Mouse (Mus musculus) gonadal fat pad, adult 2 months (tissue): Measurements from ENCODE around the gene Tubb5. TPM values are rescaled to one million over a fixed set of nuclear protein-coding genes. Genes with fewer than 3 reads are reported as not detected.
"Not testable (repeated sequence)": the region's sequence is repeated elsewhere in the genome, so short reads cannot be mapped to it uniquely, and the experiment has no call there.

Experiments used
- DNase-seq: peaks from one replicate; pipeline ENCODE4 v3.0.0-alpha.2; 2012; ENCODE audit warnings: low read depth
- polyA plus RNA-seq: library from polyadenylated mRNA; depleted of rRNA; stranded (reverse); fragments of >200 nt; gene quantifications from 2 replicates; pipeline ENCODE4 v1.2.3, GENCODE M21; 2012

Tubb5 gene
- polyA plus RNA-seq, 1 experiment = 297 TPM

GRCm38 (mm10) chr17:35860831-35861197 is 22.7 kb upstream of the Tubb5 start:
- DNase-seq = no peak

GRCm38 (mm10) chr17:35859835-35860234 is 21.7 kb upstream of the Tubb5 start:
- DNase-seq = no peak

GRCm38 (mm10) chr17:35859371-35859770 is 21.3 kb upstream of the Tubb5 start:
- DNase-seq = no peak

GRCm38 (mm10) chr17:35850974-35851373 is 12.9 kb upstream of the Tubb5 start:
- no peak for DNase-seq

DNA sequence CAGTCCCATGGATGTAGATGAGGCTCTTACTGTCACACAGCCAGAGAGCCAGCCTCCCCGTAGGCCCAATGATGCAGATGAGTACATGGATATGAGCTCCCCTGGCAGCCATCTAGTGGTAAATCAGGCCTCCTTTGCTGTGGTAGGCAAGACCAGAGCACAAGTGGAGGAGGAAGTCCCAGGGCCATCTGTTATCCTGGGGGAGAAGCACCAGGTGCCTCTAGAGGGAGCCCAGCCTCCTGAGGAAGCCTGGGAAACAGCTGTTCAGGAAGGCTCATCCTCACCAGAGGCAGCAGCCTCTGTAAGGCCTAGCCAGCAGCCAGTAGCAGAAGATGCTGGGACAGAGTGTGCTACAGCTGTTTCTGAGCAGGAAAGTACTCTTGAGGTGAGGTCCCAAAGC is 10.0 kb upstream of the Tubb5 start:
- no peak for DNase-seq

GRCm38 (mm10) chr17:35843514-35843913 is 5.4 kb upstream of the Tubb5 start:
- no peak for DNase-seq

- no peak for DNase-seq
Observed at GRCm38 (mm10) chr17:35842006-35842405, 3.9 kb upstream of the Tubb5 start.

- peak; percentile 93 for DNase-seq
Observed at GRCm38 (mm10) chr17:35841076-35841950, 3.2 kb upstream of the Tubb5 start, which contains the start of gene Mdc1. Gene Mdc1 (plus strand): TSS chr17:35841515.

DNA sequence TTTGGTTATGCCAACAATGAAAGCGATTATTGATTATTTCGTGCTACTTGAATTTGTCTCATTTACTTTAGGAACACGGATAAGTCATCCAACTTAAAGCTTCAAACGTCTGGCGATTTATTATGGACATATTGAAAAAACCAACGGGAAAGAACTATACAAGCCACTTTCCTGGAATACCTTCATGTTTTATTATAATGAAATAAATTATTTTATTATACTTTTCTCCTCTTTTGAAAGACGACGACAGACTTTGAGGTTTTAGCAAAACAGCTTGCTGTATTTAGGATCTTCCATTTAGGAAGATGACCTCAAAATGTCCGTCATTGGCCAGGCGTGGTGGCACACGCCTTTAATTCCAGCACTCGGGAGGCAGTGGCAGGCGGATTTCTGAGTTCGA is 2.5 kb upstream of the Tubb5 start:
- DNase-seq = no peak

- DNase-seq = not testable (repeated sequence)
Observed at GRCm38 (mm10) chr17:35839002-35839401, 896 bp upstream of the Tubb5 start.

DNA sequence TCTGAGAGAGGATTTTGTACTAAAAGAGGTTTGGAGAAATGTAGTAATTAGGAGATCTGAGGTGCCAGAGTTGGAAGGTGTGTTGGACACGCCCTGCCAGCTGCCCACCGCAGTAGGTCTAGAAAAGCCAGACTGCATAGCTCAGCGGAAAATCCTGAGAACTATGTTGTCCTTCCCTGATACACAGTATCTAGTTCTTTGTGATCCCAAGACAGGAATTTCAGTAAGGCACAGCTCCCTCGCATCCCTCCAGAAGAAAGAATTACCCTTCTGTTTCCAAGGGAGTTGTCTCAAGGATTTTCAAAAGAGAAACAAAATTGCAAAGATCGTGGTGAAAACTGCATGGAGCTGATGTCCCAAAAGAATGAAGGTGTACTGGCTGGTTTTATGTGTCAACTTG is 464 bp upstream of the Tubb5 start:
- DNase-seq = no peak

DNA sequence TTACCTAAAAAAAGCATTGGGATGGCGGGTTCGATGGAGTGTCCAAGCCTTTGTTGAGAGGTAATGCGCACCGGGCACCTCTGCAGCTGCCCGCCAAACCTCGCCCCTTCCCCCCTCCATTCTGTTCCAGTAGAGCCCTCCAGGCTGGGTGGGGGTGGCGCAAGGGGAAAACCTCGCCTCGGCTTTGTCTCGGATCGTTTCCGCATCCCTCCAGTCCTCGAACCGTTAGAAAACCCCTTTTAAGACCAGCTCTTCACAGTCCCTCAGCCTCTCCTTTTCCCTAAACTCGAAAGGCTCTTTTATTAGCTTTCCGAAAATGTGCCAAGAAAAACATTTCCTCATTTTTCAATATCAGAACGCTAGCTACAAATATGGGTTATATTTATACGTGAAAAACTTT is 619 bp downstream of the Tubb5 start:
- no peak for DNase-seq

GRCm38 (mm10) chr17:35836991-35837422 is 1.1 kb downstream of the Tubb5 start:
- DNase-seq = no peak

DNA sequence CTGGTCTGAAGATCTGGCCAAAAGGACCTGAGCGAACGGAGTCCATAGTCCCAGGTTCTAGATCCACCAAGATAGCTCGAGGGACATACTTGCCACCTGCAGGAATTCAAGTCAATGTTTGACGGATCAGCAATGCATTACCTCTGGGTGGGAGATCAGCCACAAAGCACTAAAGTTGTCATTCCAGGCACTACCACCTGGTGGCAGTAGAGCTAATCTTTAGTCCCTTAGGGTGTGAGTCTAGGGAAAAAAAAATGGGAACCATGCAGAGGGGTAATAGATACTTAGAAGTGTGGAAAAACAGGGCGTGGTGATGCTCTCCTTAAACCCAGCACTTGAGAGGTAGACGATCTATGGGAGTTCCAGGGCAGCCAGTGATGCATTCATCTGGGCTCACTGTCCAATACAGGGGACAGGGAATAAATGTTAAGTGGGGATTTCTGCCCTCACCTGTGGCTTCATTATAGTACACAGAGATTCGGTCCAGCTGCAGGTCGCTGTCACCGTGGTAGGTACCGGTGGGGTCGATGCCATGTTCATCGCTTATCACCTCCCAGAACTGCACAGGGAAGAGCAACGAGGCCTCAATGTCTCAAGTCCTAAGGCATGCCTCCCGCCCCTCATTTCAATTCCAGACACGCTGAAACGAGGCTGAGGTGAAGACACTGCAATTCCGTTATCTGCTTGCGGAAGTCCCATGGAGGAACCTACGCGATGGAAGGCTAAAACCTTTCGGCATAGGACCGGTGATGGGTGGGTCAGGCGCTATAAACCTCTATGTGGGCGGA is 1.7 kb downstream of the Tubb5 start:
- no peak for DNase-seq

GRCm38 (mm10) chr17:35835424-35836140 is 2.5 kb downstream of the Tubb5 start:
- no peak for DNase-seq

DNA sequence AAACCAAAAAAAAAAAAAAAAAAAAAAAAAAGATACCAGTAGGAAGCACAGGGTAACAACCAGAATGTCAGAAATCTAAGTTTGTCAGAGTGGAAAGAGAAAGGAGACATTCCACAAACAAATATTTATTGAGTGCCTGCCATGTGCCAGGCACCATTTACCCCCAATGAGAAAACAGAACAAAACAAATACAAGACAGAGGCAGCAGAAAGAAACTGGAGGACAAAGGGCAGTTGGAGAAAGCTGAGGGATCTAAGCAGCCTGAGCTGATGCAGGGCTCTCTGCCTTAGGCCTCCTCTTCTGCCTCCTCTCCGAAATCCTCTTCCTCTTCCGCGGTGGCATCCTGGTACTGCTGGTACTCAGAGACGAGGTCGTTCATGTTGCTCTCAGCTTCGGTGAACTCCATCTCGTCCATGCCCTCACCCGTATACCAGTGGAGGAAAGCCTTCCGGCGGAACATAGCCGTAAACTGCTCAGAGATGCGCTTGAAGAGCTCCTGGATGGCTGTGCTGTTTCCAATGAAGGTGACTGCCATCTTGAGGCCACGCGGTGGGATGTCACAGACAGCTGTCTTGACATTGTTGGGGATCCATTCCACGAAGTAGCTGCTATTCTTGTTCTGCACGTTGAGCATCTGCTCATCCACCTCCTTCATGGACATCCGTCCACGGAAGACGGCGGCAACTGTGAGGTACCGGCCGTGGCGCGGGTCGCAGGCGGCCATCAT is 3.2 kb downstream of the Tubb5 start:
- DNase-seq = no peak

GRCm38 (mm10) chr17:35833894-35834293 is 4.2 kb downstream of the Tubb5 start:
- no peak for DNase-seq

DNA sequence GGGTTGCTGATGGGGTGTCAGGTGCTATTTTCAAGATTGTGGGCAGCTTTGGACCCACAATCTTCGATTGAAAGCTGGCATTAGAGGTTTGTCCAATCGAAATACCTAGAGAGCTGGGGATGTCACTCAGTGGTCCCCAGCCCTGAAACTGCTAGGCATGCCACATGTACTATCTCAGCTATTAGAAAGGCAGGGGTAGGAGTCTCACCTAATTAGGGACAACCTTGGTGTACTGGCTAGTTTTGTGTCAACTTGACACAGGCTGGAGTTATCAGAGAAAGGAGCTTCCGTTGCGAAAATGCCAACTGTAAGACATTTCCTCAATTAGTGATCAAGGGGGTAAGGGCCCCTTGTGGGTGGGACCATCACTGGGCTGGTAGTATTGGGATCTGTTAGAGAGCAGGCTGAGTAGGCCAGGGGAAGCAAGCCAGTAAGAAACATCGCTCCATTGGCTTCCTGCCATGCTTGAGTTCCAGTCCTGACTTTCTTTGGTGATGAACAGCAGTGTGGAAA is 4.8 kb downstream of the Tubb5 start:
- DNase-seq = no peak

DNA sequence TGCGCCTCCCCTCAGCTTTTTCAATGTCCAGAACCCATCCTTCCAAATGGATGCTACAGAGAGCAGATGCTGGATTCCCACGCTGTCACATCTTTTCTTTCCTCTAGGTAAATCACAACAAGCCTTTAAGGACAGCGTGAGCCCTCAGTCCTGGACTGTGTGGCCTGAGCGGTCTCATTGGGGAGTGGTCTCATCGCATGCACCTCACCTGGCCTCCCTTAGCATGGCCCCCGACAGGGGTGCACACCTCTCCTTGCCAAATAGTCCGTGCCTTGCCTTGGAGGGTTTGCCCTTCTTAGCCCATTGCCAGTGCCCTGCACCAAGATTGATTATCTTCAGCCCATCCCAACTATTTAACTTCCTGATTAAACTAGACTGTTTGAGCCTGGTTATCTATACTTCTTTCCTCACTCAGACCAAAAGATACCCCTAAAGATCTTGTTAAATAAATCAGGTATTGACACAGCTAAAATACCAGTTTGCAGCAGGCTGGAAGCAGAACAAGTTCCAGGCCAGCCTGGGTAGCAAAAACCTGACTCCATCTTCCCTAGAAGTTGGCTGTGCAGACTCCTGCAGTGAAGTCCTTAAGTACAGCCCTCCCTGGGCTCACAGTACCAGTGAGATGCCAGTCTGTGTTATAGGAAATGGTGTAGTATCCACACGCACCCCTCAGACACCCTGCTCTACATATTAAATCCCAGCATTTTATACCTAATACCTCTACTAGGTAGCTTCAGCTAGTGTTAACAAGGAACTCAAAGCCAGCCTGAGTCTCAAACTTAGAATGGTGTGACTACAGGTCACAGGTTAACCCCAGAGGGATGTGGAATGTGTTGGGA is 5.5 kb downstream of the Tubb5 start:
- no peak for DNase-seq

DNA sequence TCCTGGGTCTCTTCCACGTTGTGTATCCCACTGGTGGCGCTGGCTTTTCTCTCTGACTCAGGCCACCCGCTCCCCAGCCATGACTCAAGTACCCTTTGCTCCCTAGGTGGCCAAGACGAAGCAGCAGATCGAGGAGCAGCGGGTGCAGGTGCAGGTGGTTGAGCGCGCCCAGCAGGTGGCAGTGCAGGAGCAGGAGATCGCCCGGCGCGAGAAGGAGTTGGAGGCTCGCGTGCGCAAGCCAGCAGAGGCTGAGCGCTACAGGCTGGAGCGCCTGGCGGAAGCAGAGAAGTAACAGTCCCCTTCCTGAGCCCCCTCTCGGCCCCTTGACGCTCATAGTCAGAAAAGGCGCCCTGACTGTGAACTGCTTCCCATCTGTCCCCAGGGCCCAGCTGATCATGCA is 8.4 kb downstream of the Tubb5 start:
- DNase-seq = no peak
